Mouse (Mus musculus) limb, embryonic 15.5 days (tissue): ENCODE measurements around the gene Chka. TPM values are rescaled to one million over a fixed set of nuclear protein-coding genes. Genes with fewer than 3 reads are reported as not detected.

ENCODE experiments used
- ATAC-seq: fragments of 200-750 bp; cut with Nextera tagmentation; 2 replicates; pipeline ENCODE4 v1.8.0; 2017; ENCODE audit warnings: low read depth, moderate TSS enrichment; ENCODE audit not compliant: insufficient number of reproducible peaks, low FRiP score, low TSS enrichment
- H3K27ac ChIP-seq: fragments of 300-500 bp; sonication (generic); 2 replicates; pipeline ENCODE4 v1.5.1; 2015; ENCODE audit warnings: moderate library complexity, mild to moderate bottlenecking, inconsistent platforms
- H3K27me3 ChIP-seq: fragments of 300-500 bp; sonication (generic); 2 replicates; pipeline ENCODE4 v1.6.1; 2015; ENCODE audit warnings: inconsistent platforms
- H3K36me3 ChIP-seq: fragments of 300-500 bp; sonication (generic); 2 replicates; pipeline ENCODE4 v1.6.1; 2015; ENCODE audit warnings: inconsistent platforms
- H3K4me1 ChIP-seq: fragments of 300-500 bp; sonication (generic); 2 replicates; pipeline ENCODE4 v1.6.1; 2015; ENCODE audit warnings: inconsistent platforms
- H3K4me2 ChIP-seq: fragments of 300-500 bp; sonication (generic); 2 replicates; pipeline ENCODE4 v1.6.1; 2015; ENCODE audit warnings: mild to moderate bottlenecking, inconsistent platforms
- H3K4me3 ChIP-seq: fragments of 300-500 bp; sonication (generic); 2 replicates; pipeline ENCODE4 v1.5.1; 2015; ENCODE audit warnings: mild to moderate bottlenecking, inconsistent platforms
- H3K9ac ChIP-seq: fragments of 300-500 bp; sonication (generic); 2 replicates; pipeline ENCODE4 v1.6.1; 2015; ENCODE audit warnings: inconsistent platforms
- H3K9me3 ChIP-seq: fragments of 300-500 bp; sonication (generic); 2 replicates; pipeline ENCODE4 v1.6.1; 2016; ENCODE audit warnings: inconsistent platforms
- WGBS: fragments of 180-500 bp; shearing (Covaris S2); methylation state at CpG from one replicate; pipeline ENCODE4 v1.1.7; 2015; 5-methylcytosine and 5-hydroxymethylcytosine counted together
- polyA plus RNA-seq: library from polyadenylated mRNA; unstranded; fragments of >200 nt; fragmentation: Nextera tagmentation; extraction: Ambion mirVana; gene quantifications from 2 replicates; pipeline ENCODE4 v1.2.1, GENCODE M21; 2015

Gene Chka
- polyA plus RNA-seq, 1 experiment from 2014 or later = 32.3 TPM

DNA sequence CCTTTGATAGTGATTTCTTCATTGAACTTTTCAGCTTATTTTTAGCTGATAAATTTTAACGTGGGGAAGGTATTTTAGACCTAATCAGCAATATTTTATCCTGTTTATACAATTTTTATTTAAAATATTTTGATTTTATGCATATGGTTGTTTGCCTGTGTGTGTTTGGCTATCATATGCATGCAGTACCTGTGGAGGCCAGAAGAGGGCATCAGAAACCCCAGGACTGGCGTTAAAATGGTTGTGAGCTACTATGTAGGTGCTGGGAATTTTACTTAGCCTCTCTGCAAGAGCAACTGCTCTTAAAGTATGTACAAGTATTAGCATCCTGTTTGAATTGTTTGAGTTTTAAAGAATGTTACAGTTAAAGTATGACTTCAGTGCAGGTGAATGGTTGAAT is 13.4 kb downstream of the Chka start:
- WGBS = 79% methylated on average over 2 of the region's 2 CpGs
- ATAC-seq = no peak
- no peak overlapping the region for H3K9ac ChIP-seq
- no peaks in the 10 kb centered on the region for H3K27me3 ChIP-seq
- no peaks in the 10 kb centered on the region for H3K9me3 ChIP-seq
- H3K4me3 ChIP-seq = no peak overlapping the region
- H3K4me2 ChIP-seq = no peak overlapping the region
- peaks cover 11% of the 10 kb centered on the region; the same call in 1 of the 2 replicates for H3K36me3 ChIP-seq
- H3K4me1 ChIP-seq = no peaks in the 10 kb centered on the region
- H3K27ac ChIP-seq = no peak overlapping the region

DNA sequence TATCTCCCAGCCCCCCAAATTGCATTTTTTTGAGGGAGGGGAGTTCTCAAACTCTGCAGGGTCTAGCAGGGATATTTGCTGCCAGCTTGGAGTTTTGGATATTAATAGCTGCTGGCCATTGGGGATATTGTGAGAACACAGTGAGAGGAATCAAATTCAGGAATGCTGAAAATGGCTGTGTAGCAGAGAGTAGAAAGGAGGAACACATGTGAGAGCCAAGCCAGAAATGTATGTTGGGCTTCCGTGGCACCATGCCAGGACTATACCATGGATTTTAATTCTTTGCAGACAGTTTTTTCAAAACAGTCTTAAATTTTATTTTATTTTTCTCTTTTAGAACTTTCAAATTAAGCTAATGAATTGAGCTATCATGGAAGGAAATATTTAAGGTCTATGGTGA is 16.7 kb downstream of the Chka start:
- H3K4me2 ChIP-seq = no peak overlapping the region
- no peak for ATAC-seq

DNA sequence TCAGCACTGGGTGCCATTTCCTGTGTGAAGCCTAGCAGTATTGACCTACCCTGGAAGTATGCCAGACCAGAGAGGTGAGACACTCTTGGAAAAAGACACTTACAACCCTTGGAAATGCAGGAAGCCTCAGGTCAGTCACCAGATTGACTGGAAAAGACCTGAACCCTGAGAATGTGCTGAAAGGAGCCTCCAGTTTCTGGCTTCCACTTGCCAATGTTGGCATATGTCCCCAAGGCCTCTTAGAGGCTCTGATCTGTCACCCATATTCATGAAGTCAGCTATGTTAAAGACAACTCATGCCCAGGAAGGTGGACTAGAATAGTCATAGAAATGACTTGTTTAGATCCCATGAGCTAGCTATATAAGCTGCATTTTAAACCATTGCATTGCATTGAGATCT is 19.9 kb downstream of the Chka start:
- no peak overlapping the region for H3K9ac ChIP-seq
- H3K36me3 ChIP-seq = 0 out of 2 replicates have a peak, but pooled peaks cover 2% of the 10 kb centered on the region
- no peak overlapping the region for H3K4me2 ChIP-seq
- H3K4me1 ChIP-seq = no peaks in the 10 kb centered on the region
- no peaks in the 10 kb centered on the region for H3K9me3 ChIP-seq
- no peak overlapping the region for H3K4me3 ChIP-seq
- no peaks in the 10 kb centered on the region for H3K27me3 ChIP-seq
- no peak overlapping the region for H3K27ac ChIP-seq
- ATAC-seq = no peak

More for the DNA sequence above, 16.7 kb downstream of the Chka start:
- Histone ChIP-seq H3K36me3 (peaks cover 11% of the 10 kb centered on the region; the same call in 1 of the 2 replicates), H3K9ac (no peak overlapping the region), H3K4me1 (no peaks in the 10 kb centered on the region), H3K4me3 (no peak overlapping the region), H3K27me3 (no peaks in the 10 kb centered on the region), H3K27ac (0 out of 2 replicates have a peak overlapping the region, but pooled peaks have one; percentile 14), H3K9me3 (no peaks in the 10 kb centered on the region)
- WGBS = 55% methylated on average over 1 of the region's 1 CpGs

DNA sequence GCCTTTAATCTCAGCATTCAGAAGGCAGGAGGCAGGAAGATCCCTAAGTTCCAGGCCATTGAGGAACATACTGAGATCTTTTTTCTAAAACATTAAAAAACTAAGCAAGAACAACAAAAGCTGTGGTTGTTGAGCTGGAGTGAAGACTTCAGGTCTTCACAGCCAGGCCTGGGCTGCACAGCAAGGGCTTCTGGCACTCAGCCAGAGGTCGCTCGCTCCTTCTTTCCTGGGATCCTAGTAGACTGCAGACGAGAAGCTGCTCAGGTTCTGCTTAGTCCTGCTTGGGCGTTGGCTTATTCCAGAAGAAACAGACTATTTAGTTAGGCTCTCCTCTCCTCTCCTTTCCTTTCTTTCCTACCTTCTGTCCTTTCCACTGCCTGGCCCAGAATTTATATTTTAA is 20.8 kb downstream of the Chka start:
- no peaks in the 10 kb centered on the region for H3K9me3 ChIP-seq
- H3K27me3 ChIP-seq = no peaks in the 10 kb centered on the region
- no peaks in the 10 kb centered on the region for H3K4me1 ChIP-seq
- H3K4me2 ChIP-seq = no peak overlapping the region
- H3K27ac ChIP-seq = no peak overlapping the region
- ATAC-seq = no peak
- no peak overlapping the region for H3K9ac ChIP-seq
- 0 out of 2 replicates have a peak, but pooled peaks cover 11% of the 10 kb centered on the region for H3K36me3 ChIP-seq
- 65% methylated on average over 4 of the region's 4 CpGs for WGBS
- H3K4me3 ChIP-seq = no peak overlapping the region

DNA sequence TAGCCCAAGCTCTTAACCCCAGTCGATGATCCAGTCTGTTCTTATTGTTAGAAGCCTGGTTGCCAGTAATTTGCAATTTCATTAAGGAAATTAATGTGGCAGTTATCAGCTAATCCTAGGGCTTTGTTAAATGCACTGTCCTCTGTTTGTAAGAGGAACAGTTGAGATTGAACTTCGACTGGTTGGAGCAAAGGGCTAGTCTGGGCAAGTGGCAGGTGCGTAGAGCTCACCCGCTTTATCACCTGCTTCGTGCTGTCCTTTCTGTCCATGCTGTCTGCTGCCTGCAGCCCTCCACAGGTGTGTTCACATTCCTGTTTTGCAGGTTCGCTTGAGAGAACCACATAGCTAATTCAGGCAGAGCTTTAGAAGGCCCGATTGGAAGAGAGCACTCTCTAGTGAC is 23.5 kb downstream of the Chka start:
- Histone ChIP-seq H3K4me2 (no peak overlapping the region), H3K27ac (no peak overlapping the region), H3K9ac (no peak overlapping the region), H3K9me3 (no peaks in the 10 kb centered on the region), H3K4me3 (no peak overlapping the region), H3K36me3 (0 out of 2 replicates have a peak, but pooled peaks cover 11% of the 10 kb centered on the region), H3K27me3 (no peaks in the 10 kb centered on the region), H3K4me1 (0 out of 2 replicates have a peak, but pooled peaks cover 2% of the 10 kb centered on the region)
- no peak for ATAC-seq
- WGBS = 72% methylated on average over 7 of the region's 7 CpGs

DNA sequence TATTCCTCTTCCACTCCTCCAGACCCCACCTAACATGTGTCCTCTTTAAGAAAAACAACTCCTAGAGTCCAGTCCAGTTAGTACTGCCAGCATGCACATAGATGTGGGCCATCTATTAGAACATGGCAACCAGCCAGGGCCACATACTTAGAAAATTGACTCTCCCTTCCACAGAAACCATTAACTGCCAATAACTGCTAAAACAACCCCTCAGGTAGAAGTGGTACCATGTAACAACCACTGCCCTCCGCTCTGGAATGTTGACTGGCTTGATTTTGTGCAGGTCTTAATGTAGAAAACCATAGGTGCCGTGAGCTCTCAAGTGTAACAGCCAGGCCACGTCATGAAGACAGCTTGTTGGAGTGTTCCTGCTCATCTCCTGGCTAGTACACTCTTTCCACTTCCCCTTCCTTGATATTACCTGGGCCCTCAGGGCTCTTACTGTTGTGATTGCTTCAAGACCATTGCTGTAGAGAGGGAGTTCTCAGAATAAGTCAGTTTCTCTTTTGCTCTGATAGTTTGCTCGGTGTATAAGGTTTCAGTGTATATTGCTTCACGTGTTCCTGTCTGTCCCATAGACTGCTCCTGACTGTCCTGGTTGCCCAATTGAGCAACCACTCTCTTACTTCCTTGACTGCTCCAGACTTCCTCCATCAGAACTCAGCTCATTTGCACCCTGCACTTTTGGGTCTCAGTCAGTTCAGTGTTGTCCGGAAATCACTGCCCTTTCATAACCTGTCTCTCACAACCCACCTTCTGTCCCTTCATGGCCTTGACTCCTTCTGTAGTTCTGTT is 28.7 kb downstream of the Chka start:
- H3K36me3 ChIP-seq = peaks cover 17% of the 10 kb centered on the region; the same call in 1 of the 2 replicates
- WGBS = 59% methylated on average over 6 of the region's 6 CpGs
- H3K27ac ChIP-seq = no peak overlapping the region
- H3K4me2 ChIP-seq = no peak overlapping the region
- H3K9ac ChIP-seq = no peak overlapping the region
- no peak for ATAC-seq
- no peaks in the 10 kb centered on the region for H3K27me3 ChIP-seq
- H3K4me1 ChIP-seq = 0 out of 2 replicates have a peak, but pooled peaks cover 5% of the 10 kb centered on the region
- no peaks in the 10 kb centered on the region for H3K9me3 ChIP-seq
- no peak overlapping the region for H3K4me3 ChIP-seq

DNA sequence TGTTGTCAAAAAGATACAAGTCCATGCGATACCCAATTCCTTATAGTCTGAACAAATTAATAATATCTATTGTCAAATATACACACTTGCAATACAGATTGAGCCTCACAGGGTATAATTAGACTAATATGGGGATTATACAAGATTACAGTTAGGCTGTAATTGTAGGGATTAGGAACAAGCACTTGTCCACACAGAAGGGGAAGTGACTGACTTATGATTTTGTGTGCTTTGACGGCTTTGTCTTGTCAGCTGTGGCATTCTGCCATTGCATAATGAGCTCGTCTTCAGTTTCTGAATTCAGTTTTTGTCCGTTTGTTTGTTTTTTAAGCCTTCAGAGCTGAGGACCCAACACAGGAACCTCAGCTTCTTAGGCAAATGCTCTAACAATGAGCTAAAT is 30.6 kb downstream of the Chka start:
- Histone ChIP-seq H3K4me3 (no peak overlapping the region), H3K9me3 (no peaks in the 10 kb centered on the region), H3K4me2 (no peak overlapping the region), H3K4me1 (0 out of 2 replicates have a peak, but pooled peaks cover 5% of the 10 kb centered on the region), H3K9ac (no peak overlapping the region), H3K27ac (no peak overlapping the region), H3K36me3 (peaks cover 19% of the 10 kb centered on the region; the same call in 1 of the 2 replicates), H3K27me3 (no peaks in the 10 kb centered on the region)
- WGBS = 86% methylated on average over 4 of the region's 4 CpGs
- no peak for ATAC-seq

DNA sequence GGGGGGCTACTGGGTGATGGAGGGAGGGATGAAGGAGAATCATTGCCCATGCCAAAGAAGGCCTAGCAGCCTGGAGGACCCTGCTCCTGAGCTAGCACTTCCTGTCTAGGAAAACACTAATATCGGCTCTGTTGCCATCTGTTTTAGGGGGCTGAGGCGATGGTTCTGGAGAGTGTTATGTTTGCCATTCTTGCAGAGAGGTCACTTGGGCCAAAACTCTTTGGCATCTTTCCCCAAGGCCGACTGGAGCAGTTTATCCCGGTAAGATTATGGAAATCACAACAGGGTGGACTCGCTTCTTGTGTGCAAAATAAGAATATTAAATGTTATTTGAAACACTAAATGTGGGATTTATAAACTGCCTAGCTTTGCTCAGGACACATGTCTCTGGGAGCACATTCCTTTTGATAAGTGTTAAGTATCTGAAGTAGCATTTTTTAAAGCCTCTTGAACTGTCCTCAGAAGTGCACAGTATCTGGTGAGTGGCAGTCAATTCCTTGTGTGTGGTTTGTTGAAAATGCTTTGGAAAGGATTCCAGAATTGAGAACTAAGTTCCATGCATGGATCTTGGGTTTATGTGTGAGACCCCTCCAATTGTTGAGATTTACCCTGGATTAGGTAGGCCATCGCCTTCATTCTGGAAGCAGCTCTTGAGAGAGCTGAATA is 32.9 kb downstream of the Chka start:
- no peak for ATAC-seq
- no peaks in the 10 kb centered on the region for H3K9me3 ChIP-seq
- H3K27me3 ChIP-seq = no peaks in the 10 kb centered on the region
- H3K4me1 ChIP-seq = 0 out of 2 replicates have a peak, but pooled peaks cover 5% of the 10 kb centered on the region
- no peak overlapping the region for H3K27ac ChIP-seq
- H3K4me3 ChIP-seq = no peak overlapping the region
- no peak overlapping the region for H3K4me2 ChIP-seq
- 60% methylated on average over 6 of the region's 6 CpGs for WGBS
- peaks cover 30% of the 10 kb centered on the region for H3K36me3 ChIP-seq
- H3K9ac ChIP-seq = no peak overlapping the region

DNA sequence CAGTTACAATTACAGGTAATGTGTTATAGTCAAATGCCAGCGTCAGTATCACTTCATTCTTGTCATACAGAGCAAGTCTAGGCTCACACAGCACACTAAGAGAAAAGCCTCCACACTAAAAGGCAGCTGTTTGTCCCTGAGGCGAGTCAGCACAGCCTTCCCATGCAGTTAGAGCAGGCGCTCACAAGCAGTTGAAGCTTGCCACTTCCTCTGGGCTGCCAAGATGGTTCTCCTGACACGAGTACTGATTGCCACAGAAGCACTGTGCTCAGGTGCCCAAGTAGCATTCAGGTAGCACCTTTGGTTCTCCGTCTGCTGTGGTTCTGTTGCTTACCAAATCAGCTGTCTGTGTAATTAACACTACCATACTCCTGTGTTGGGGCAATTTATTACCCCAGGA is 37.5 kb downstream of the Chka start:
- H3K9ac ChIP-seq = no peak overlapping the region
- H3K27ac ChIP-seq = no peak overlapping the region
- no peaks in the 10 kb centered on the region for H3K9me3 ChIP-seq
- no peak for ATAC-seq
- no peak overlapping the region for H3K4me2 ChIP-seq
- H3K4me3 ChIP-seq = no peak overlapping the region
- peaks cover 75% of the 10 kb centered on the region for H3K36me3 ChIP-seq
- WGBS = 82% methylated on average over 5 of the region's 5 CpGs
- H3K27me3 ChIP-seq = no peaks in the 10 kb centered on the region
- 0 out of 2 replicates have a peak, but pooled peaks cover 2% of the 10 kb centered on the region for H3K4me1 ChIP-seq

DNA sequence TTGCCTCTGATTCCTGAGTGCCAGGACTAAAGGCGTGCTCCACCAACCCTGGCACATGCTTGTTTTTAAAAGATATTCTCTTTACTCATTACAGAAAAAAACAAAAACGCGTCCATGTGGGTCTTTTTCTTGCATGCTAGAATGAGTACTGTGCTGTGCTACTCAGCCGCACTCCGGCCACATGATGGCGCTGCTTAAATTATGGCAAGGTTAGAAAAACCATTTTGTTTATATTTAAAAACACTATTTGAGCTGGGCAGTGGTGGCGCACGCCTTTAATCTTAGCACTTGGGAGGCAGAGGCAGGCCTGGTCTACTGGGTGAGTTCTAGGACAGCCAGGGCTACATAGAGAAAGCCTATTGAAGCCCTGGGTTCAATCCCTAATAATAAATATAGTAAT is 38.6 kb downstream of the Chka start:
- H3K36me3 ChIP-seq = peaks cover 81% of the 10 kb centered on the region
- WGBS = 85% methylated on average over 8 of the region's 8 CpGs
- H3K27ac ChIP-seq = no peak overlapping the region
- no peak overlapping the region for H3K4me3 ChIP-seq
- H3K4me1 ChIP-seq = no peaks in the 10 kb centered on the region
- no peak for ATAC-seq
- H3K4me2 ChIP-seq = no peak overlapping the region
- H3K9ac ChIP-seq = no peak overlapping the region
- H3K27me3 ChIP-seq = no peaks in the 10 kb centered on the region
- H3K9me3 ChIP-seq = no peaks in the 10 kb centered on the region

DNA sequence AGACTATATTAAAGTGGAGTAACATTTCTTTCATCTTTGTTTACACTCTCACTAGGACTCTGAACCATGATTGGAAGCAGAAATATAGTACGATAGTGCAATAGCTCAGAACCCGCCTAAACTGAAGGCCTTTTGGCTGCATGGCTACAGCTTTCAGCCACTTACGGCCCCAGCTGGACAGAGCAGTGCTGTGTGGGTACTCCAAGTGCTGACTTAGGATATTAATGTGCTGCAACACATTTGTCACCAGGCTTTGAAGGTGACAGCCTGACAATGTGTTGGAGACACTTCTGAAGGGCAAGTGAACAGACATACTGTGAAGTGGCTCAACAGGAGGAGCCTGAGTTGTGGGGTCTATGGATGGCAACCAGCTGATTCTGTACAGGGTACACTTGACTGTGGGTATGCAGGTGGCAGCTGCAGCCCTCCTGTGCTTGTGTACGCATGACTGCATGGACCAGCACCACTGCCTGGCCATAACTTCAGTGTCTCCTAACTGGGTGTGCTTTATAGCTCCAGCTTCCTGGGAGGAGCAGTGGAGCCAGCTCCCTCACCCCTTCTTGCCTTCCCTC is 42.1 kb downstream of the Chka start:
- Histone ChIP-seq H3K9me3 (no peaks in the 10 kb centered on the region), H3K36me3 (peaks cover 94% of the 10 kb centered on the region), H3K27ac (no peak overlapping the region), H3K9ac (no peak overlapping the region), H3K4me2 (no peak overlapping the region), H3K27me3 (no peaks in the 10 kb centered on the region), H3K4me1 (no peaks in the 10 kb centered on the region), H3K4me3 (no peak overlapping the region)
- WGBS = 93% methylated on average over 4 of the region's 4 CpGs
- no peak for ATAC-seq

DNA sequence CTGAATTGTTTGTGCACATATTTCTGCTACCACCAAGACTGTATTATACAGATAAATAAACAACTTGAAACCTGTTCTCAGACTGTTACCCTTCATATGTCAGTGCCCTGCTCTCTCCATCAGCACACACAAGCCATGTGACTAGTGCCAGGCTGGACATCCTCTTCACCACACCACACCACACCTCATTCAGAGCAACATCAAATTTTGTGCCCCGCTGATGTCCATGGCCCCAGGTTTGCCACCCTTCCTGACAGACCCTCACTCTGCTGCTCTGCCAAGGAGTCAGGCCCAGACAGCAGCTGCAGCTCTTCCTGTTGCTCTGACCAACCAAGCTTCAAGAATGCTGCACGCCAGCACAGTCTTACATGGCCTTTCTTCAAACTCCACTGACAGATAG is 42.7 kb downstream of the Chka start:
- Histone ChIP-seq H3K4me3 (no peak overlapping the region), H3K9me3 (no peaks in the 10 kb centered on the region), H3K27me3 (no peaks in the 10 kb centered on the region), H3K4me2 (no peak overlapping the region), H3K9ac (no peak overlapping the region), H3K36me3 (peaks cover 95% of the 10 kb centered on the region), H3K4me1 (no peaks in the 10 kb centered on the region), H3K27ac (no peak overlapping the region)
- 89% methylated on average over 2 of the region's 2 CpGs for WGBS
- ATAC-seq = no peak
